Mouse (Mus musculus) lung, postnatal 0 days (tissue): ENCODE data around the gene Col12a1.

Source experiments
- CTCF ChIP-seq: IDR thresholded peaks from 2 replicates; pipeline ENCODE4 v1.5.1; 2016; ENCODE audit warnings: antibody characterized with exemption, mild to moderate bottlenecking
- EP300 ChIP-seq: IDR thresholded peaks from 2 replicates; pipeline ENCODE4 v1.6.1; 2016; ENCODE audit warnings: antibody characterized with exemption, mild to moderate bottlenecking, control low read depth

- no peak for TF ChIP-seq CTCF
- no peak for TF ChIP-seq EP300
Measured at GRCm38 (mm10) chr9:79599395-79600236, 119.0 kb downstream of the Col12a1 start.
